In the genomic region with DNA sequence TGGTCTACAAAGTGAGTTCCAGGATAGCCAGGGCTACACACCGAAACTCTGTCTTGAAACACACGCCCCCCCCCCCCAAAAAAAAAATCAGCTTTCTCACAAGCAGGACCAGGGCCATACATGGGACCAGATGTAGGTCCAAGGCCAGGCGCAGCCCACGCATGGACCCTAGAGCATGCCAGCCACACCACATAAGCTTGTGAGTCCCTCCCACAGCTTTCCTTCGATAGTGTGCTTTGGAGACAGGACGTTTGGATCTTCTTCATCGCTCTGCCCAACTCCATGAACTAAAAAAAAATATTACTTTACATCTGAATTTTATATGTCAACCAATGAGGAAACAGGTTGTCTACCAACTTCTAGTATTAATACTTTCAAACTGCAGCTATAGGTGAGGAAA, we compare ENCODE assay signal across 9 mouse cellular contexts. TPM values are rescaled to one million over a fixed set of nuclear protein-coding genes. Genes with fewer than 3 reads are reported as not detected.
DNase-seq lines count a peak whose midpoint lies in the region; ATAC-seq and TF ChIP-seq lines count a peak whose summit lies in the region.
"Had no signal": no experiment of that assay in that cellular context is flagged by ENCODE, and none has a peak within 500 bp of the region (broad histone marks: within the 10 kb centered on the region; RNA-seq: fewer than 3 reads in every experiment).

No protein-coding gene starts in this region.

- no peak overlapping the region for H3K9ac ChIP-seq in forebrain, embryonic 16.5 days (replicated peaks; ENCODE audit: low read depth, low read length)
- H3K9ac ChIP-seq in neural tube, embryonic 11.5 days (ENCODE audit: low read length) = no peak overlapping the region
- peak overlapping the region; percentile 83; the same call in 1 of the 2 replicates for H3K9ac ChIP-seq in liver, embryonic 13.5 days
- no peak overlapping the region for H3K9ac ChIP-seq in stomach, postnatal 0 days (ENCODE audit: low read length)

- no peak for TF ChIP-seq EP300 in stomach, postnatal 0 days (optimal IDR thresholded peaks at IDR 0.05)

- peak overlapping the region; percentile 50; the same call in 1 of the 2 replicates for H3K4me3 ChIP-seq in forebrain, embryonic 10.5 days
- no peak overlapping the region for H3K4me3 ChIP-seq in forebrain, embryonic 16.5 days (replicated peaks; ENCODE audit: low read length)
- no peak overlapping the region for H3K4me3 ChIP-seq in neural tube, embryonic 11.5 days (ENCODE audit: low read depth, low read length)
- H3K4me3 ChIP-seq in liver, embryonic 13.5 days (replicated peaks) = no peak overlapping the region
- H3K4me3 ChIP-seq in stomach, postnatal 0 days (ENCODE audit: low read depth, low read length) = no peak overlapping the region

- no peak for DNase-seq in forebrain, embryonic 10.5 days (ENCODE audit: extremely low spot score, low spot score)
- DNase-seq in neural tube, embryonic 11.5 days (ENCODE audit: low spot score) = no peak
- no peak for DNase-seq in neural tube, embryonic 10.5 days (ENCODE audit: extremely low spot score, low spot score)
- no peak for DNase-seq in liver, embryonic 13.5 days
- DNase-seq in stomach, postnatal 0 days (ENCODE audit: low spot score) = no peak
- DNase-seq in layer of hippocampus, postnatal 36 days = no peak
- no peak for DNase-seq in thymus, postnatal 0 days (ENCODE audit: low spot score)

- H3K4me1 ChIP-seq in forebrain, embryonic 10.5 days = peaks cover 62% of the 10 kb centered on the region
- H3K4me1 ChIP-seq in forebrain, embryonic 16.5 days (replicated peaks; ENCODE audit: control insufficient read depth, insufficient read depth, low read length) = peaks cover 22% of the 10 kb centered on the region
- H3K4me1 ChIP-seq in neural tube, embryonic 11.5 days (ENCODE audit: control insufficient read depth, insufficient read depth, low read length) = peaks cover 22% of the 10 kb centered on the region
- peaks cover 58% of the 10 kb centered on the region for H3K4me1 ChIP-seq in liver, embryonic 13.5 days (replicated peaks)
- peaks cover 15% of the 10 kb centered on the region for H3K4me1 ChIP-seq in stomach, postnatal 0 days (replicated peaks; ENCODE audit: control insufficient read depth, insufficient read depth)

- ATAC-seq in forebrain, embryonic 16.5 days = no peak
- ATAC-seq in neural tube, embryonic 11.5 days (ENCODE audit: insufficient read depth, low FRiP score, low TSS enrichment) = no peak
- ATAC-seq in liver, embryonic 13.5 days (ENCODE audit: low read depth) = no peak
- ATAC-seq in stomach, postnatal 0 days (ENCODE audit: low FRiP score, low TSS enrichment) = no peak

- H3K27ac ChIP-seq in forebrain, embryonic 10.5 days = peak overlapping the region; percentile 93
- H3K27ac ChIP-seq in forebrain, embryonic 16.5 days (ENCODE audit: low read length) = no peak overlapping the region; the same call in 1 of the 2 replicates
- peak overlapping the region; percentile 100 for H3K27ac ChIP-seq in neural tube, embryonic 11.5 days (ENCODE audit: low read depth, low read length)
- H3K27ac ChIP-seq in liver, embryonic 13.5 days = peak overlapping the region; percentile 92
- H3K27ac ChIP-seq in stomach, postnatal 0 days (replicated peaks) = peak overlapping the region; percentile 99

- no peak overlapping the region for H3K4me2 ChIP-seq in forebrain, embryonic 16.5 days (ENCODE audit: low read length)
- no peak overlapping the region for H3K4me2 ChIP-seq in neural tube, embryonic 11.5 days (ENCODE audit: low read depth)
- H3K4me2 ChIP-seq in liver, embryonic 13.5 days = peak overlapping the region; percentile 93
- 0 out of 2 replicates have a peak overlapping the region, but pooled peaks have one; percentile 78 for H3K4me2 ChIP-seq in stomach, postnatal 0 days (replicated peaks; ENCODE audit: low read depth)

- no peak for TF ChIP-seq CTCF in stomach, postnatal 0 days (IDR thresholded peaks at IDR 0.05; ENCODE audit: low read depth)

- H3K9me3 ChIP-seq in forebrain, embryonic 10.5 days = no peaks in the 10 kb centered on the region
- H3K9me3 ChIP-seq in forebrain, embryonic 16.5 days (ENCODE audit: control insufficient read depth, low read length) = no peaks in the 10 kb centered on the region
- no peaks in the 10 kb centered on the region for H3K9me3 ChIP-seq in neural tube, embryonic 11.5 days (ENCODE audit: control insufficient read depth, low read length)
- H3K9me3 ChIP-seq in liver, embryonic 13.5 days (replicated peaks) = no peaks in the 10 kb centered on the region
- no peaks in the 10 kb centered on the region for H3K9me3 ChIP-seq in stomach, postnatal 0 days (ENCODE audit: control insufficient read depth, low read length)

- H3K27me3 ChIP-seq in forebrain, embryonic 10.5 days (ENCODE audit: poor library complexity, severe bottlenecking) = no peaks in the 10 kb centered on the region
- H3K27me3 ChIP-seq in forebrain, embryonic 16.5 days (replicated peaks; ENCODE audit: control insufficient read depth, insufficient read depth, low read length) = no peaks in the 10 kb centered on the region
- no peaks in the 10 kb centered on the region for H3K27me3 ChIP-seq in neural tube, embryonic 11.5 days (ENCODE audit: control insufficient read depth, insufficient read depth, low read length)
- H3K27me3 ChIP-seq in liver, embryonic 13.5 days = no peaks in the 10 kb centered on the region
- H3K27me3 ChIP-seq in stomach, postnatal 0 days (ENCODE audit: control insufficient read depth, insufficient read depth, low read length) = no peaks in the 10 kb centered on the region

- WGBS in forebrain, embryonic 10.5 days = 81% methylated on average over 7 of the region's 7 CpGs
- WGBS in forebrain, embryonic 16.5 days = 78% methylated on average over 7 of the region's 7 CpGs
- WGBS in neural tube, embryonic 11.5 days = 84% methylated on average over 6 of the region's 7 CpGs
- WGBS in liver, embryonic 13.5 days (ENCODE audit: insufficient replicate concordance) = 72% methylated on average over 7 of the region's 7 CpGs
- WGBS in stomach, postnatal 0 days = 68% methylated on average over 7 of the region's 7 CpGs

- H3K36me3 ChIP-seq in forebrain, embryonic 10.5 days (replicated peaks) = no peaks in the 10 kb centered on the region
- no peaks in the 10 kb centered on the region for H3K36me3 ChIP-seq in forebrain, embryonic 16.5 days (ENCODE audit: control insufficient read depth, insufficient read depth)
- H3K36me3 ChIP-seq in neural tube, embryonic 11.5 days (ENCODE audit: control insufficient read depth, insufficient read depth, low read length) = no peaks in the 10 kb centered on the region
- no peaks in the 10 kb centered on the region for H3K36me3 ChIP-seq in liver, embryonic 13.5 days
- H3K36me3 ChIP-seq in stomach, postnatal 0 days (ENCODE audit: control insufficient read depth, insufficient read depth, low read length) = no peaks in the 10 kb centered on the region

RNA-seq across cellular contexts. Expression of gene Tex44, which starts 7.2 kb away (rescaled TPM):
- not detected in 2 replicates for polyA plus RNA-seq in forebrain, embryonic 10.5 days (2016; fragmentation: Nextera tagmentation; extraction: Ambion mirVana)
- not detected in 2 replicates for polyA plus RNA-seq in forebrain, embryonic 16.5 days (2015; fragmentation: Nextera tagmentation; extraction: Ambion mirVana)
- not detected in 2 replicates for polyA plus RNA-seq in neural tube, embryonic 11.5 days (2014; fragmentation: Nextera tagmentation; extraction: Ambion mirVana)
- polyA plus RNA-seq in liver, embryonic 13.5 days (2015; fragmentation: Nextera tagmentation; extraction: Ambion mirVana) = not detected in 2 replicates
- polyA plus RNA-seq in stomach, postnatal 0 days (2015; fragmentation: Nextera tagmentation; extraction: Ambion mirVana) = not detected in 2 replicates
- not detected for total RNA-seq in layer of hippocampus, postnatal 36 days (2021)
- 0.08 TPM in 1 of 2 replicates, not detected in the other for polyA plus RNA-seq in thymus, postnatal 0 days (2015; fragmentation: Nextera tagmentation; extraction: Ambion mirVana)
- polyA plus RNA-seq: C2C12 had no signal

RNA-seq across cellular contexts. Expression of gene Nmur1, which starts 7.3 kb away (rescaled TPM):
- 0.17 and 0.27 TPM in 2 replicates for polyA plus RNA-seq in forebrain, embryonic 10.5 days (2016; fragmentation: Nextera tagmentation; extraction: Ambion mirVana)
- not detected in 2 replicates for polyA plus RNA-seq in forebrain, embryonic 16.5 days (2015; fragmentation: Nextera tagmentation; extraction: Ambion mirVana)
- 0.35 TPM in 1 of 2 replicates, not detected in the other for polyA plus RNA-seq in neural tube, embryonic 11.5 days (2014; fragmentation: Nextera tagmentation; extraction: Ambion mirVana)
- not detected in 2 replicates for polyA plus RNA-seq in liver, embryonic 13.5 days (2015; fragmentation: Nextera tagmentation; extraction: Ambion mirVana)
- 0.52 and 0.56 TPM in 2 replicates for polyA plus RNA-seq in stomach, postnatal 0 days (2015; fragmentation: Nextera tagmentation; extraction: Ambion mirVana)
- not detected for total RNA-seq in layer of hippocampus, postnatal 36 days (2021)
- 0.17 TPM in 1 of 2 replicates, not detected in the other for polyA plus RNA-seq in thymus, postnatal 0 days (2015; fragmentation: Nextera tagmentation; extraction: Ambion mirVana)

Comparison
In these comparisons a context has a peak if more than half of its experiments do, and no peak if none do; other contexts are left out.
1. H3K4me2 ChIP-seq: peak in liver, embryonic 13.5 days (single experiment) and stomach, postnatal 0 days (single experiment); none in forebrain, embryonic 16.5 days (single experiment) and neural tube, embryonic 11.5 days (single experiment).